Mouse (Mus musculus): ENCODE data around the gene Spdye4a.
"Not testable (repeated sequence)": the region's sequence is repeated elsewhere in the genome, so short reads cannot be mapped to it uniquely, and the experiment has no call there.

The Spdye4a gene

DNA sequence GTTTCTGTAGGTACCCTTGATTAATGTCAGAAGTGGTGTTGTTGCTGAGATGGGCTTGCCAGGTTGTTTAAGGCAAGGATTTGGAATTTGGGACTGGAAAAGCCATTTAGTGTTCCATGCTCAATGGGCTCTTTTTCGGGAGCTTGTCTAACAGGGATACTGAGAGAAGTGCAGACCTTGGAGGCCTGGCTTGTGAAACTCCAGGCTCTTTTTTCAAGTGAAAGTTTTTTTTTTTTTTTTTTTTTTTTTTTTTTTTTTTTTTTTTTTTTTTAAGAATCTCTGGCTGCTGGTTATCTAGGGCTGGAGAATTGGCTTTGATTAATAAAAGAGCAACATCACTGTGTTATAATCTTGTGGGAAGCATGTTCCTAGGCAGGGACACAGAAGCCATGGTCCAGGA, 4.4 kb downstream of the Spdye4a start:
- DNase-seq: no peak

DNA sequence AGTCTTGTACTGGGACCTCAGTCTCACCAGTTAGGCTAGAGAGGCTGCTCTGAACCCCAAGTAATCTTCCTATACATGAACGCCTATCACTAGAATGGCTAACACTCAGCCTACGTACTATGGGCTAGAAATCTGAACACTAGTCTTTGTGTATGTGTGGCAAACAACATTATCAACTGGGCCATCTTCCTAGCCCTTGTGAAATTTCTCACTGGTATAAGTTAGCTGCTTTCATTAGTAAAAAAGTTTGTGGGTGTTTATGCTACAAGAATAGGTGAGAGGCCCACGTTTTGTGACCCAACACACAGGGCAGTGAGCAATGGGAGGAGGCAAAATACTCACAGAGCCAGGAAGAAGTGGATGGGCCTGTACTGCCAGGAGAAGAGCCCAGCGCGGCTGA, 5.7 kb downstream of the Spdye4a start:
- no peak for DNase-seq

DNA sequence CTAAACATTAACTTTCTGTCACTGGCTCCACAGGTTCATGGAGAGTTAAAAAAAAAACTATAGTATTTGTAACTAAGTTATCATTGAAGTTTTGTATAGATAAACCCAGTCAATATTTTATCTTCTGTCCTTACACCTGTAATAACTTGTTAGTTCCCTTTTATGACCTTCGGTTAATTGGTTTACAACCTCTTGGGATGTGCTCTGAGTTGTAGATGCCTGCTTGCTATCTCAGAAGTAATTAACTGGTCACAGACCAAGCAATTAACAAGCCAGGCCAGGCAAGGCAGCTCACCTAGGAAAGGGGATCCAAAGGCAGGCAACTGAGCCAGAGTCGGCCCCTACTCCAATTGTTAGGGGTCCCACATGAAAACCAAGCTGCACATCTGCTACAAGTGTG, 12.9 kb downstream of the Spdye4a start:
- DNase-seq: no peak

DNA sequence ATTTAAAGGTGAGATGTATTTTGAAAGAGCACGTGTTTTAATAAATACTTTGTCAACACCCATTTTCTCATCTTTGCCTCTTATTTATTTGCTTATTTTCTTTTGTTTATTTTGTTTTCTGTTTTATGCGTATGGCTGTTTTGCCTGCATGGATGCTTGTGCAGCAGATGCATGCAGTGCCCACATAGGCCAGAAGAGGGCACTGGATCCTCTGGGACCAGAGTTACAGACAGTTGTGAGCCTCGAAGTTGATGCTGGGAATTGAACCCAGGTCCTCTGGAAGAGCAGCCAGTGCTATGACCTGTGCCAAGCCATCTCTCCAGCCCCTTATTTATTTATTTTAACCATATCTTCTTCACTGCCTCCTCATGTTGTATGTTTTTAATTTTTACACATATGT, 21.7 kb downstream of the Spdye4a start:
- DNase-seq: no peak

DNA sequence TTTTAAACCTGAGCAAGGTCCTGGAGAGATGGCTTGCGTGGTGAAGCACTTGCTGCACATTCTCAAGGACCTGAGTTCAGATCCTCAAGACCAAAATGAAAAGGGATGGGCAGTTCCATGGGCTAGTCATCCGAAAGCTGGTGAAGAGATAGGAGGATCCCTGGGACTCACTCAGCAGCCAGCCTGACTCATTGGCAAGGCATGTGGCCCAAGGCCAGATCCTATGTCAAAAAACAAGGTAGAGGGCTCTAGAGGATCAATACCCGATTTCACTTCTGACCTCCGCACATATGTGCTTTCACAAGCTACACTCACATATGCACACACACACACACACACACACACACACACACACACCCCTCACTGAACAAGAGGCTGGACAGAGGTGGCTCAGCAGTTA, 30.2 kb downstream of the Spdye4a start:
- DNase-seq: no peak

DNA sequence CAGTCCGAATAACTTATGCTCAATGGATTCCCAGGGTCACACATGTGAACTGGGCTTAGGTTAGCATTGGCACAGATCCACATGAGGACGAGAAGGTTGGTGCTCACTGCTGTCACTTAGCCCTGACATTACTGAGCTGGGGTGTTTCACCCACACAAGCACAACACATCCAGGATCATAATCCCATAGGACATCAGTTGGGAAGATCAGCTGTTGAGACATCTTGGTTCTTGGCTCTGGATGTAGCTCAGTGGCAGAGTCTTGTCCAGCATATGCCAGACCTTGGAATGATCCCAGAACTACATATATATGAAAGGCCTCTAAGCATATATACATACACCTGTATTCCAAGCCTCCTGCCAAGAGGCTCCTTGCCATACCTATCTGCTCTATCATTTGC, 31.5 kb downstream of the Spdye4a start:
- no peak for DNase-seq

DNA sequence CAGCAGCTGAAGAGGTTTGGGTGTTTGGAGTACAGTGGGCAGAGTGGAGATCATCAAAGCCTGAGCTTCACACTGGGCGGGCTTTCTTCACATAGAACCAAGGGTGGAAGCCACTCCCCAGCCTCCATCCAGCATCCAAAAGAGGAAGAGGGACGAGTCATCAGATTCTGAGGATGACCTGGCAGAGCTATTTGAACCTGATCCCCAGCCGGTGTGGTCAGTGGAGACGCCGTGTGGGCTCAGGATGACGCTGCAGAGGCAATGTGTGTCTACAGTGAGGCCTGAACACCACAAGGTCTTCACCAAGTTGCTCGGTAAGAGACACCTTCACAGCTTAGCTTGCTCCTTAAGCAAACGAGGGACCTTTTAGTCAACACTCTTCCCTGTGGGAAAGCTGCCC, 31.9 kb downstream of the Spdye4a start:
- DNase-seq: not testable (repeated sequence)

DNA sequence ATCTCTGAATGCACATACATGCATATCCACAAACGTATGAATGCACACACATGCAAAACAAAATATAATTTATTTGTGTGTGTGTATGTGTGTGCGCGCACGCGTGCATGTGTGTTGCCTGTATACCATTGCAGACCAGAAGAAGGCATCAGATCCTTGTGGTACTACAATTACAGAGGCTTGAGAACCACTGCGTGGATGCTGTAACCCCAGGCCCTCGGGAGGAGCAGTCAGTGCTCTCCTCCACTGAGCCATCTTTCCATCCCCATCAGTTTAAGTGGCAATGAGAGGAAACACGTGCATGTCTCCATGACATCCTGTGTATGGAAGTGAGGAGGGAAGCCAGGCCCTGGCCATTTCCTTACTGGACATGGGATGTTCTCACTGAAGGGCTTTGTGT, 33.9 kb downstream of the Spdye4a start:
- no peak for DNase-seq

DNA sequence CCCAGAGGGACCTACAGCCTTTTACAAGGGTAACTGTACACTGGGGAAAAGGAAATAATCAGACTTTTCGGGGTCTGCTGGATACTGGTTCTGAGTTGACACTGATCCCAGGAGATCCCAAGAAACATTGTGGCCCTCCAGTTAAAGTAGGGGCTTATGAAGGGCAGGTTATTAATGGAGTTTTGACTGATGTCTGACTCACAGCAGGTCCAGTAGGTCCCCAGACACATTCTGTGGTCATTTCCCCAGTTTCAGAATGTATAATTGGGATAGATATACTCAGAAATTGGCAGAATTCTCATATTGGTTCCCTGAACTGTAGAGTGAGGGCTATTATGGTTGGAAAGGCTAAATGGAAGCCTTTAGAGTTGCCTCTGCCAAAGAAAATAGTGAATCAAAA, 38.7 kb downstream of the Spdye4a start:
- DNase-seq: not testable (repeated sequence)

DNA sequence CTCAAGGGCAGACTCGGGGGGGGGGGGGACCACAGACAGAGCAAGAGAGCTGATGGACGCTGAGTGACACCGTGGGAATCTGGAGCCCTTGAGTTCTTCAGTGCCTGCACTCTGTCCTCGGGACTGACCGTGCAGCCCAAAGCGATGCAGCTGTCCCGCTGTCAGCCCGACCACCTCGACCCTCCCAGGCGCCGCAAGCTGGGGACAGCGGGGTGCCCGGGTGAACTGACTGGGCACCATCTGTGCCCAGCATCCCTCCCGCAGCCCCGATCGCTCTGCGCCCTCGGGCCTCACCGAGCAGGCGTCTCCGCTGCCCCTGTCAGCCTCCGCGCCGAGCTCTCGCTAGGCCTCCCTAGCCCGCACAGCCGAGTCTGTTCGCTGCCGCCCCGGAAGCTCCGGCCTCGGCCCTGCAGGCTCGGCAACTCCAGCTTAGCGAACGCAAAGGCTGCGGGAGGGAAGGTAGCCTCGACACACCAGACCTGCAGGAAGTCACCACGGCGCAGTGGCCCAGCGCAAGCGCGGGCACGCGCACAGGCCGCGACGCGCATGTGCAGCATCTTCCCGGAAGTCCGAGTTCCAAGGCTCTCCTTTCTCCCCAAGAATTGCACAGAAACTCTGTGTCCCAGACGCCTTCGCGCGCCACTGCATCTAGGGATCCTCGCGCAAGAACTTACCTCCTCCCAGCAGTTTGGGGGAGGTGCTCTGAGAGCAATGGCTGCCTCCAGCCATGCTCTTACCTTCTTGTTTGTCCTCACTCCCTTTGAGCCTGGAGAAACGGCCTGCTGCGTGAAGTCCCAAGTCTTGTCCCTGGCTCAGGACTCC, 46.2 kb downstream of the Spdye4a start, which contains the start of the genes Rbak and Spdye4b:
Gene Rbak, minus strand, starts transcription at position 521 of the 822 bp plus-strand sequence.
Gene Spdye4b, plus strand, starts transcription at position 763 of the 822 bp plus-strand sequence.
- peak; percentile 86 for DNase-seq

DNA sequence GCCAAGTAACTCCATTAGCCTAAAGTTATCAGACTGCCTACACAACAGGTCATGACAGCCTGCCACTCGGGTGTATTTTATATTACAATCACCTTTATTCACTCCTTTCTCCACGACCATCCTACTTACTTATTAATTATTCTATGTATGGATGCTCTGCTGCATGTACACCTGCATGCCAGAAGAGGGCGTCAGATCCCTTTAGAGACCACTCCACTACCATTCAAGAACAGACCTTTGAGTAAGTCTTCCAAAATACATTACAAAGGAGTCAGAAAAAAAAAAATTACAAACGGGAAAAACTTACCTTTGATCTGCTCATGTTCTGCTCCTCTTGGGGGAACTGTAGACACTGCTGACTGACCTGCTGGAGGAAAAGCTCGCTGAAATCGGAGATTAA, 47.5 kb downstream of the Spdye4a start:
- DNase-seq: no peak

DNA sequence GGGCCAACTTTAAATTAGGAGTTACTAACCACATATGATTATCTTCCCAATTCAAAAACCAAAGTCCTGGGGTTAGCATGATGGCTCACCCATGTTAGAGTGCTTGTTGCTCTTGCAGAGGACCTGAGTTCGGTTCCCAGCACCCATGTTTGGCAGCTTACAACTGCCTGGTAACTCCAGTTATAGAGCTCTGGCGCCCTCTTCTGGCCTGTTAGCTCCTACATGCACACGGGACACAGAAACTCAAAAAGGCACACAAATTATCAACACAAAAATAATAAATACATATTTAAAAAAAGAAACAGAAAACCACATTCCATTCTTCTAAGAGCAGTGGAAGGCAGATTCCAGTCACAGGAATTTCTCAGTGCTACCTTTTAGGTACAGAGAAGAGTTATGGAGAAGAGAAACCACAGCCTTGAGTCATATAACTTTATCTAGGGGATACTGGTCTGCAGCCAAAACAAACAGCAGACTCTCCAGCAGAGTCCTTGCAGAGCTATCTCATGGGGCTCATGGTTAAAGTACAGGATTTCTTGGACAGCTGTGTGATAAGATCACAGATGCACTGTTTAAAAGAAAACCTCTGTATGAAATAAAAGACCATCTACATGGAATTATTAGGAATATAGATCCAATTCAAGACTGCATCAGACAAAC, 49.0 kb downstream of the Spdye4a start:
- no peak for DNase-seq

DNA sequence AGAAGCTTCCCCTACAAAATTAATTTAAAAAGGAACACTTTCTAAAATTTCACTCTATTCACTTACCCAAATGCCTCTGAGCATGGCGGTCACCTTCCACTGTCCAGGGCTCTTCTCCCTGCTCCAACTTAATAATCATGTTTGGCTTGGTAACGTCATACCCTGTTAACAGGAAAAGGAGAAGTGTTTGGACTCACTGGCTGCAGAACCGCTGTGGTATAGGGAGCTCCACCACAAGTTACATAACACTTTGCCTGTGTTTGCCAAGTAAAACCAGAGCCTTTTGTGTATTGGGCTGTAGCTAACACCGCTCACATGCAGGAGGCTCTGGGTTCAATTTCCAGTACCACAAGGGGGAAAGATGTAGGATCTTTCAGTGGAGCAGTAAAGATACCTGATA, 50.7 kb downstream of the Spdye4a start:
- no peak for DNase-seq
